Mouse (Mus musculus): ENCODE measurements around the gene Lrsam1. TPM values are rescaled to one million over a fixed set of nuclear protein-coding genes. Genes with fewer than 3 reads are reported as not detected.

The Lrsam1 gene
- polyA plus RNA-seq (2015; fragmentation: Illumina TruSeq; extraction: RNeasy Lipid Tissue Mini Kit (QIAGEN cat#74804); ENCODE audit: insufficient read depth, low read depth, low replicate concordance): 3.8 TPM

DNA sequence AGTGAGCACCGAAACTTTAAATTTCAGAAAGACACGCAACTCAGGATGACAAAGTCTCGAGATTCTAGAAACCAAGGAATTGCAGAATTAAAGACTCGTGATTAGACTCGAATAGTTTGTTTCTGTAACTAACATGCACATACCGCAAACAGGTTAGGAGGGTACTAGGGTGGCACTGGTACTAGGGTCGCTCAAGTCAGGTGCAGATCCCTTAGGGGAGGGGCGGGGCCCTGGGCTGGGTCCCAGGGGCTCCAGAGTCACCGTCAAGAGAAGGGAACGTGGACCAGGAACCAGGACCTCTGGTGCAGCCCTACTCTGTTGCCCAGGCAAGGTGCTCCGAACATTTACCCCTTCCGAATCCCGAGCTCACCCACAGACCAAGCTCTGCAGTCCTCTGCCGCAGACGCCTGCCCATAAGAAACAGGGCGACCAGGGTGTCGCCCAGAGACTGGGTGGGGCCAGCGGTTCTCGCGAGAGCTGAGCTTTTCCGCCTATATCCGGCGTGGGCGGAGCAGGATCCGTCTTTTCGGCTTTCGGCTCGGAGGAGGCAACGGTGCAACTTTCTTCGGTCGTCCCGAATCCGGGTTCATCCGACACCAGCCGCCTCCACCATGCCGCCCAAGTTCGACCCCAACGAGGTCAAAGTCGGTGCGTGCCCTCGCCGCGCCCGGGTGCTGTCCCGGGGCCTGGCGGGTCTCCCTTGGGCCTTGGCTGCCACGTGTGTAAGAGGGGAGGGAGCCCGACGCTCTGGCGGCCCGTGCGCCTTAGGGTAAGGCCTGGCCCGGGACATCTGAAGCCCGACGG is at the start of gene Lrsam1, which contains the start of gene Rpl12:
Gene Lrsam1, minus strand, starts transcription at position 423 of the 804 bp plus-strand sequence.
Gene Rpl12, plus strand, starts transcription at position 368 of the 804 bp plus-strand sequence.

DNA sequence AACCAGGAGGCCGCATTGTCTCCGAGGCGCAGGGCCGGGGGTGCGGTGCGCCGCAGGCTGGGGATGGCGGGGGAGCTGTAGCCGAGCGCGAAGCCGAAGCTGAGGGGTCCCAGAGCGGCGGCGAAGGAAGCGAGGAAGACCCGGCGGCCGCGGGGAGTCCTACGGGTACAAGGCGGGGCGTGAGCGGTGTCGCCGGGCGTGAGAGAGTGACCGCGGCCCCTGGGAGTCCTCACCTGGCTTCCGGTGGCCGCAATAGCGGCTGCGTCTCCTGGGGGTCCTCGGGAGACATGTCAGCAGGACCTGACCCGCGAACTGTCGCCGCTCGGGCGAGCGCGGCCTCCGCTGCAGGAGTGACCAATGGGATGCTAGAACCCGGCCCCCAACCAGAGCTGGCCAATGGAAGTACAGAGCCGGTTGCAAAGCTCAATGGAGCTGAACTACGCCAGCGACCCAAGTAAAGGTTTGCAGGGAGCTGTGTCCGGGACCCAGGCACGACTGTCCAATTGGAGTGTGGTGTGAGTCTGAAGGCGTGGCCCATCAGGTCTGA is 20.4 kb upstream of the Lrsam1 start, which contains the start of gene Slc2a8:
Gene Slc2a8, minus strand, starts transcription at position 359 of the 547 bp plus-strand sequence.

DNA sequence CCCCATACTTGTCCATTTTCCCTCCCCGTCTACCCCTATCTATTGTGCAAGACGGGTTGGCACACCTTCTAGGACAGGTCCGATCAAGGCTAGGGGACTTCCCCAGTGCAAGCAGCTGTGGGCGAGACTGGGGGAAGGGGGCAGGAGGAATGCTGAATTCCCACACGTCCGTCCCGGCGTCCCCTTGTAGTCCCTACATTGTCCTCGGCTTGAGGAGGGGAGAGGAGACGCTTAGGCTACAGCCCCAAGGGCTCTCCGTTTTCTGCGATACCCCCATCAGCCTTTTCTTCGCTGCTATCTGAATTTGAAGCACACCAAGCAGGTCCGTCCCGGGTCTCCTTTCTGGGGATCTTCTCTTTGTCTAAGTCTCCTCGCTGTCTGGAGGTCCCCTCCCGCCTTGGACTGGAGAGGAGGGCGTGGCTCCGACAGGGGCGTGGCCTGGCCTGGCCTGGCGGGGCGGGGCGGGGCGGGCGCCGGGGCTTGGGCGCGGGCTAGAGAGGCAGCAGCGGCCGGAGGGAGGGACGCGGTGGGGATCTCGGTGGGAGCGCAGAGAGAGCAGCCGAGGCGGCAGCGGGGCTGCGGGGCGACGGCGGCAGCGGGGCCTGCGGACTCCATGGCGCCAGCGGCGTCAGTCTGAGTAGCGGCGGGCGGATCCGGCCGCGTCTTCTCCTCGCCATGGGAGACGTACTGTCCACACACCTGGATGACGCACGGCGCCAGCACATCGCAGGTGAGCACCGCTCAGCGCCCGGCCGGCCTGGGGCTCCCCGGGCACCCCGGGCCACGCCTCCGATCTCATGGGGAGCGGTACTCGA is 85.5 kb downstream of the Lrsam1 start, which contains the start of gene Fam129b:
Gene Fam129b, plus strand, starts transcription at position 440 of the 815 bp plus-strand sequence.

Other genes with a start within 250 kb of the Lrsam1 start
- gene Cdk9, start 248.5 kb downstream of the Lrsam1 start, polyA plus RNA-seq (2015; fragmentation: Illumina TruSeq; extraction: RNeasy Lipid Tissue Mini Kit (QIAGEN cat#74804); ENCODE audit: insufficient read depth, low read depth, low replicate concordance): 22.0 TPM
- gene Sh2d3c, start 240.6 kb downstream of the Lrsam1 start, polyA plus RNA-seq (2015; fragmentation: Illumina TruSeq; extraction: RNeasy Lipid Tissue Mini Kit (QIAGEN cat#74804); ENCODE audit: insufficient read depth, low read depth, low replicate concordance): 7.7 TPM
- gene 6330409D20Rik, start 220.6 kb downstream of the Lrsam1 start, polyA plus RNA-seq (2015; fragmentation: Illumina TruSeq; extraction: RNeasy Lipid Tissue Mini Kit (QIAGEN cat#74804); ENCODE audit: insufficient read depth, low read depth, low replicate concordance): not detected
- gene Tor2a, start 204.4 kb downstream of the Lrsam1 start, polyA plus RNA-seq (2015; fragmentation: Illumina TruSeq; extraction: RNeasy Lipid Tissue Mini Kit (QIAGEN cat#74804); ENCODE audit: insufficient read depth, low read depth, low replicate concordance): 24.0 TPM
- gene Ttc16, start 186.0 kb downstream of the Lrsam1 start, polyA plus RNA-seq (2015; fragmentation: Illumina TruSeq; extraction: RNeasy Lipid Tissue Mini Kit (QIAGEN cat#74804); ENCODE audit: insufficient read depth, low read depth, low replicate concordance): 0.70 TPM
- 4.1 TPM for gene Ptrh1, start 185.8 kb downstream of the Lrsam1 start, polyA plus RNA-seq (2015; fragmentation: Illumina TruSeq; extraction: RNeasy Lipid Tissue Mini Kit (QIAGEN cat#74804); ENCODE audit: insufficient read depth, low read depth, low replicate concordance)
- gene Cfap157, start 177.2 kb downstream of the Lrsam1 start, polyA plus RNA-seq (2015; fragmentation: Illumina TruSeq; extraction: RNeasy Lipid Tissue Mini Kit (QIAGEN cat#74804); ENCODE audit: insufficient read depth, low read depth, low replicate concordance): 0.48 TPM
- 7.2 TPM for gene Stxbp1, start 114.4 kb downstream of the Lrsam1 start, polyA plus RNA-seq (2015; fragmentation: Illumina TruSeq; extraction: RNeasy Lipid Tissue Mini Kit (QIAGEN cat#74804); ENCODE audit: insufficient read depth, low read depth, low replicate concordance)
- gene Fam129b, start 85.5 kb downstream of the Lrsam1 start, polyA plus RNA-seq (2015; fragmentation: Illumina TruSeq; extraction: RNeasy Lipid Tissue Mini Kit (QIAGEN cat#74804); ENCODE audit: insufficient read depth, low read depth, low replicate concordance): 14.7 TPM
- gene Rpl12, start 55 bp downstream of the Lrsam1 start, polyA plus RNA-seq (2015; fragmentation: Illumina TruSeq; extraction: RNeasy Lipid Tissue Mini Kit (QIAGEN cat#74804); ENCODE audit: insufficient read depth, low read depth, low replicate concordance): 289 TPM
- 4.8 TPM for gene Slc2a8, start 20.5 kb upstream of the Lrsam1 start, polyA plus RNA-seq (2015; fragmentation: Illumina TruSeq; extraction: RNeasy Lipid Tissue Mini Kit (QIAGEN cat#74804); ENCODE audit: insufficient read depth, low read depth, low replicate concordance)
- gene Garnl3, start 170.0 kb upstream of the Lrsam1 start, polyA plus RNA-seq (2015; fragmentation: Illumina TruSeq; extraction: RNeasy Lipid Tissue Mini Kit (QIAGEN cat#74804); ENCODE audit: insufficient read depth, low read depth, low replicate concordance): 0.94 TPM

All from pancreas, adult 10 weeks (tissue).